Mouse (Mus musculus) hindbrain, embryonic 12.5 days (tissue): ENCODE results near the gene Asphd1. TPM values are rescaled to one million over a fixed set of nuclear protein-coding genes. Genes with fewer than 3 reads are reported as not detected.

ENCODE experiments used
- ATAC-seq: fragments of 200-750 bp; cut with Nextera tagmentation; 2 replicates; pipeline ENCODE4 v1.8.0; 2017; ENCODE audit warnings: moderate TSS enrichment; ENCODE audit not compliant: low FRiP score
- H3K27ac ChIP-seq: fragments of 300-500 bp; sonication (generic); 2 replicates; pipeline ENCODE4 v1.5.1; 2016; ENCODE audit warnings: mild to moderate bottlenecking
- H3K27me3 ChIP-seq: fragments of 300-500 bp; sonication (generic); 2 replicates; pipeline ENCODE4 v1.6.1; 2016; ENCODE audit warnings: mild to moderate bottlenecking
- H3K36me3 ChIP-seq: fragments of 300-500 bp; sonication (generic); 2 replicates; pipeline ENCODE4 v1.6.1; 2016; ENCODE audit warnings: mild to moderate bottlenecking
- H3K4me1 ChIP-seq: fragments of 300-500 bp; sonication (generic); 2 replicates; pipeline ENCODE4 v1.6.1; 2016
- H3K4me2 ChIP-seq: fragments of 300-500 bp; sonication (generic); replicated peaks from 2 replicates; pipeline ENCODE4 v1.6.1; 2016; ENCODE audit warnings: mild to moderate bottlenecking
- H3K4me3 ChIP-seq: fragments of 300-500 bp; sonication (generic); 2 replicates; pipeline ENCODE4 v1.5.1; 2016; ENCODE audit warnings: mild to moderate bottlenecking
- H3K9ac ChIP-seq: fragments of 300-500 bp; sonication (generic); 2 replicates; pipeline ENCODE4 v1.6.1; 2016; ENCODE audit warnings: mild to moderate bottlenecking, moderate library complexity
- H3K9me3 ChIP-seq: fragments of 300-500 bp; sonication (generic); replicated peaks from 2 replicates; pipeline ENCODE4 v1.6.1; 2016; ENCODE audit warnings: mild to moderate bottlenecking
- WGBS: fragments of 180-500 bp; shearing (Covaris S2); methylation state at CpG from one replicate; pipeline ENCODE4 v1.1.7; 2016; 5-methylcytosine and 5-hydroxymethylcytosine counted together
- polyA plus RNA-seq: library from polyadenylated mRNA; unstranded; fragments of >200 nt; fragmentation: Nextera tagmentation; extraction: Ambion mirVana; gene quantifications from 2 replicates; pipeline ENCODE4 v1.2.1, GENCODE M21; 2016

Asphd1 gene
- polyA plus RNA-seq, 1 experiment from 2014 or later, result 4.1 TPM

GRCm38 (mm10) chr7:126949793-126950646 is 638 bp upstream of the Asphd1 start, which contains the start of gene Sez6l2:
Sez6l2 (plus strand) TSS chr7:126950563.
- peak within 1 kb of the TSS; percentile 97 for H3K4me2 ChIP-seq
- H3K9me3 ChIP-seq, result no peaks in the 10 kb centered on the region
- H3K36me3 ChIP-seq, result peaks cover 13% of the 10 kb centered on the region
- peak within 1 kb of the TSS; percentile 47 for H3K4me3 ChIP-seq
- under 1% methylated on average over 42 of the region's 42 CpGs for whole genome bisulfite sequencing
- H3K27ac ChIP-seq, result peak within 1 kb of the TSS; percentile 87
- peak within 1 kb of the TSS; percentile 64 for H3K9ac ChIP-seq
- peaks cover 41% of the 10 kb centered on the region for H3K4me1 ChIP-seq
- ATAC-seq, result peak; percentile 91
- peaks cover 41% of the 10 kb centered on the region for H3K27me3 ChIP-seq

- 80% methylated on average over 10 of the region's 10 CpGs for WGBS
- Histone ChIP-seq H3K36me3 (peaks cover 27% of the 10 kb centered on the region), H3K9ac (peak overlapping the region; percentile 64), H3K4me1 (peaks cover 41% of the 10 kb centered on the region), H3K4me3 (peak overlapping the region; percentile 47), H3K4me2 (peak overlapping the region; percentile 97), H3K27ac (peak overlapping the region; percentile 87), H3K27me3 (peaks cover 41% of the 10 kb centered on the region), H3K9me3 (no peaks in the 10 kb centered on the region)
- ATAC-seq, result no peak
These were observed 756 bp downstream of the Asphd1 start for GRCm38 (mm10) chr7:126948626-126949025.

GRCm38 (mm10) chr7:126946530-126946929 is 2.9 kb downstream of the Asphd1 start:
- Histone ChIP-seq H3K27ac (no peak overlapping the region), H3K4me1 (peaks cover 33% of the 10 kb centered on the region), H3K4me2 (no peak overlapping the region), H3K4me3 (no peak overlapping the region), H3K9ac (no peak overlapping the region), H3K36me3 (peaks cover 39% of the 10 kb centered on the region), H3K27me3 (peaks cover 25% of the 10 kb centered on the region), H3K9me3 (no peaks in the 10 kb centered on the region)
- WGBS, result 35% methylated on average over 3 of the region's 3 CpGs
- no peak for ATAC-seq

GRCm38 (mm10) chr7:126941801-126942200 is 7.6 kb downstream of the Asphd1 start:
- peaks cover 49% of the 10 kb centered on the region for H3K36me3 ChIP-seq
- H3K9me3 ChIP-seq, result no peaks in the 10 kb centered on the region
- no peak for ATAC-seq
- WGBS, result 55% methylated on average over 5 of the region's 5 CpGs
- no peaks in the 10 kb centered on the region for H3K27me3 ChIP-seq
- H3K4me3 ChIP-seq, result no peak overlapping the region
- no peak overlapping the region; the same call in 1 of the 2 replicates for H3K27ac ChIP-seq
- H3K4me1 ChIP-seq, result peaks cover 16% of the 10 kb centered on the region
- no peak overlapping the region for H3K4me2 ChIP-seq
- H3K9ac ChIP-seq, result no peak overlapping the region

GRCm38 (mm10) chr7:126941171-126941570 is 8.2 kb downstream of the Asphd1 start:
- Histone ChIP-seq H3K9me3 (no peaks in the 10 kb centered on the region), H3K27ac (no peak overlapping the region), H3K4me3 (no peak overlapping the region), H3K4me2 (no peak overlapping the region), H3K9ac (no peak overlapping the region), H3K36me3 (peaks cover 50% of the 10 kb centered on the region), H3K27me3 (no peaks in the 10 kb centered on the region), H3K4me1 (peaks cover 12% of the 10 kb centered on the region)
- 51% methylated on average over 6 of the region's 6 CpGs for WGBS
- ATAC-seq, result no peak

- H3K4me1 ChIP-seq, result peaks cover 12% of the 10 kb centered on the region
- no peak overlapping the region for H3K9ac ChIP-seq
- H3K4me2 ChIP-seq, result no peak overlapping the region
- H3K36me3 ChIP-seq, result peaks cover 29% of the 10 kb centered on the region
- H3K27ac ChIP-seq, result no peak overlapping the region
- no peak overlapping the region for H3K4me3 ChIP-seq
- no peaks in the 10 kb centered on the region for H3K9me3 ChIP-seq
- 86% methylated on average over 2 of the region's 2 CpGs for WGBS
- H3K27me3 ChIP-seq, result no peaks in the 10 kb centered on the region
- no peak for ATAC-seq
These were observed 16.7 kb downstream of the Asphd1 start for GRCm38 (mm10) chr7:126932652-126933051.

- WGBS, result 0% methylated on average over 23 of the region's 27 CpGs
- H3K27me3 ChIP-seq, result no peaks in the 10 kb centered on the region
- peak overlapping the region; percentile 82 for H3K27ac ChIP-seq
- H3K4me1 ChIP-seq, result peaks cover 12% of the 10 kb centered on the region
- peak overlapping the region; percentile 83 for H3K9ac ChIP-seq
- peaks cover 8% of the 10 kb centered on the region for H3K36me3 ChIP-seq
- peak overlapping the region; percentile 70 for H3K4me2 ChIP-seq
- H3K9me3 ChIP-seq, result no peaks in the 10 kb centered on the region
- peak; percentile 74 for ATAC-seq
- H3K4me3 ChIP-seq, result peak overlapping the region; percentile 90
These were observed 20.3 kb downstream of the Asphd1 start for GRCm38 (mm10) chr7:126929046-126929445.

DNA sequence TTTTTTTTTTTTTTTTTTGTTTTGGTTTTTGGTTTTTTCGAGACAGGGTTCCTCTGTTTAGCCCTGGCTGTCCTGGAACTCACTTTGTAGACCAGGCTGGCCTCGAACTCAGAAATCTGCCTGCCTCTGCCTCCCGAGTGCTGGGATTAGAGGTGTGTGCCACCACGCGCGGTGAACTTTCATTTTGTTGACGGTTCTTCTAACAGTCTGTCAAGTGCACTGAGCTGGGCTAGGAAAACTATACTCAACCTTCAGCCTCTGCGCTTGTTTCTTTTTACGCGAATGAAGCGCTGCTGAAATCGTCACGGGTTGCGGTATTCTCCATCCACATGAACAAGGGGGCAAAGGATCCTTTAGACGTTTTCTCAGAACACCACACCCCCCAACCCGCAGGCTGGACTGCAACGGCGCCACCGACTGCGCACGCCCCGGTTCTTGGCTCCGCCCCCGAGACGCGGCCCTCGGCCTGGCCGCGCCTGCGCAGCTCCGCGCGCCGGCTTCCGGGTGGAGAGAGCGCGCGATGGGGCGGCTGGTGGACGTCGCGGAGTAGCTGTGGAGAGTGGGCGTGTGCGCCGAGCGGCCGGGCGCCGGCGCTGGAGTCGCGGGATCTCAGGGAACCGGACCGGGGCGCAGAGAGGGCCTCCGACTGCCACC is 20.9 kb downstream of the Asphd1 start, which contains the start of gene Kctd13:
Gene Kctd13, plus strand, starts transcription at position 496 of the 654 bp plus-strand sequence.
- H3K4me1 ChIP-seq, result peaks cover 16% of the 10 kb centered on the region
- H3K27me3 ChIP-seq, result no peaks in the 10 kb centered on the region
- peaks cover 8% of the 10 kb centered on the region; the same call in 1 of the 2 replicates for H3K36me3 ChIP-seq
- H3K4me2 ChIP-seq, result peak within 1 kb of the TSS; percentile 70
- H3K9ac ChIP-seq, result peak within 1 kb of the TSS; percentile 83
- ATAC-seq, result peak; percentile 92
- peak within 1 kb of the TSS; percentile 90 for H3K4me3 ChIP-seq
- 4% methylated on average over 54 of the region's 56 CpGs for WGBS
- peak within 1 kb of the TSS; percentile 82 for H3K27ac ChIP-seq
- H3K9me3 ChIP-seq, result no peaks in the 10 kb centered on the region

DNA sequence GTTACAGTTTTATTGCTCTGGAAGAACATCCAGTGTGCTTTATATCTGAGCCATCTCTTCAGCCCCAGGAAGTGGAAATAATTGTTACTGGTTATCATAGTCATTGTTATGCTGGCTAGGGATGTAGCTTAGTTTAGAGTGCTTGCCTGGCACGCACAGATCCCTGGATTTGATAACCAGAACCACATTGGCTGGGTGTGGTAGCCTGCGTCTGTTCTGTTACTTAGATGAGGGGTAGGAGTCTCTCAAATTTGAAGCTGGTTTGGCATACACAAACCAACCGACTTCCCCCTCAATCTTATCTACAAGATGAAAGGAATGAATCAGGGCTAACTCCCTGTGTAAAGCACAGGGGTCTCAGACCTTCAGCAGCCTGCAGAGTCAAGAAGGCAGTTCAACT is 23.1 kb downstream of the Asphd1 start:
- WGBS, result 51% methylated on average over 3 of the region's 3 CpGs
- H3K4me2 ChIP-seq, result no peak overlapping the region
- no peaks in the 10 kb centered on the region for H3K27me3 ChIP-seq
- H3K4me1 ChIP-seq, result peaks cover 29% of the 10 kb centered on the region
- H3K9me3 ChIP-seq, result no peaks in the 10 kb centered on the region
- 0 out of 2 replicates have a peak, but pooled peaks cover 3% of the 10 kb centered on the region for H3K36me3 ChIP-seq
- H3K4me3 ChIP-seq, result no peak overlapping the region
- H3K27ac ChIP-seq, result no peak overlapping the region
- ATAC-seq, result no peak
- H3K9ac ChIP-seq, result no peak overlapping the region

DNA sequence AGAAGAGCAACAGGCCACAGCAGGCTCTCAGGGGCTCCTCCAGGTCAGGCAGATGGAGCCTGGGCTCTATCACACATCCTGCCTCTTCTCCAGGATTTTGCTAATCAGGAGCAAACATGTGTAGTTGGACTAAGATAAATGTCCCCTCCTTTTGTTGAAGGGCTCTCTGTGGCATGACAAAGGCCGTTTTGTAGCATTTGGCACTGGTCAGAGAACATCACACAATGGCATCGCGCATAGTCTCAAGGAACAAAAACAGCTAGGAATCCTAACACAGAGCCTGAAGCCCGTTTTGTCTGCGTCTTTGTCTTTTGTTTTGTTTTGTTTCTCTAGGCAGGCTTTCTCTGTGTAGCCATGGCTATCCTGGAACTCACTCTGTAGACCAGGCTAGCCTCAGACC is 25.4 kb downstream of the Asphd1 start:
- Histone ChIP-seq H3K4me1 (peaks cover 20% of the 10 kb centered on the region), H3K4me2 (no peak overlapping the region), H3K4me3 (no peak overlapping the region), H3K9me3 (no peaks in the 10 kb centered on the region), H3K27me3 (no peaks in the 10 kb centered on the region), H3K27ac (no peak overlapping the region), H3K9ac (no peak overlapping the region), H3K36me3 (no peaks in the 10 kb centered on the region)
- WGBS, result 31% methylated on average over 5 of the region's 5 CpGs
- ATAC-seq, result no peak

GRCm38 (mm10) chr7:126922624-126923060 is 26.7 kb downstream of the Asphd1 start, which contains the start of gene Tmem219:
Tmem219 (minus strand) TSS chr7:126922917.
- Histone ChIP-seq H3K27ac (peak within 1 kb of the TSS; percentile 74), H3K36me3 (no peaks in the 10 kb centered on the region), H3K9me3 (no peaks in the 10 kb centered on the region), H3K4me2 (peak within 1 kb of the TSS; percentile 27), H3K9ac (0 out of 2 replicates have a peak within 1 kb of the TSS, but pooled peaks have one; percentile 15), H3K27me3 (no peaks in the 10 kb centered on the region), H3K4me3 (0 out of 2 replicates have a peak within 1 kb of the TSS, but pooled peaks have one; percentile 3), H3K4me1 (peaks cover 20% of the 10 kb centered on the region)
- peak; percentile 85 for ATAC-seq
- 26% methylated on average over 5 of the region's 5 CpGs for WGBS

- no peak overlapping the region for H3K4me3 ChIP-seq
- 0 out of 2 replicates have a peak overlapping the region, but pooled peaks have one; percentile 27 for H3K4me2 ChIP-seq
- no peak overlapping the region for H3K9ac ChIP-seq
These were observed 27.8 kb downstream of the Asphd1 start for GRCm38 (mm10) chr7:126921563-126921962.

More at GRCm38 (mm10) chr7:126921563-126921962, 27.8 kb downstream of the Asphd1 start:
- ATAC-seq, result no peak
- 71% methylated on average over 2 of the region's 2 CpGs for WGBS
- H3K4me1 ChIP-seq, result peaks cover 20% of the 10 kb centered on the region
- H3K9me3 ChIP-seq, result no peaks in the 10 kb centered on the region
- no peaks in the 10 kb centered on the region for H3K27me3 ChIP-seq
- H3K36me3 ChIP-seq, result no peaks in the 10 kb centered on the region
- H3K27ac ChIP-seq, result peak overlapping the region; percentile 74; the same call in 1 of the 2 replicates
